In the genomic region with DNA sequence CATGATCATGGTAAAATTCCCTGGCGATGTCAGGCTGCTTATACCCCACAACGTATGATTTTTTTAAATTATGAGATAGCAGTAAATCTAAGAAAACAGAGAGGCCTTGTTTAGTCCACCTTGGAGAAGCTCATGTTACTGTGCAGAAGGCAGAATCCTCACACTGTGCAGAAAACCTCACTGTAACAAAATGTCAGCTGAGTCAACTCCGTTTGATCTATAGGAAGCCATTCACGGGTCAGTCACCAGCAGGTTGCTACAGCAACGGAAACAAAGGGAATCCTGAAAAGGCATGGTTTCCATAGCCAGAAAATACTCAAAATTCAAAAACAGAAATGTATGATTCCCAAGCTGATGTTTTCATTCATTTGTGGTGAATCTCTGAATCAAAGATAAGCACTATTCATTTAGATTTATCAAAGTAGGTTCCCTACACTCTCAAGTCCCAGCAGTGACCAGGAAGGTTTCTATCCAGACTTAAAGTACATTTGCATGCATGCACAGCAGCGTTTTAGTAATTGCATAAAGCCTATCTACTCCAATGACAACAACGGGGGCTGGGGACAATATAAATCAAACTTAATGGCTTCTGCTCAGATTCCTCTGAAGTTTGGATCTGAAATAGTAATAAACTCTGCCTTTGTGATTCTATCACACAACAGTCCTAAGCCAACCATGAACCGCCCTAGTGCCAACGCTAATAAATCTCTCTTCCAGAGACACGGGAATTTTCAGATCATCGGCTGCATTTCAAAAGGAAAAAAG, we compare ENCODE assay signal across 15 mouse cellular contexts. TPM values are rescaled to one million over a fixed set of nuclear protein-coding genes. Genes with fewer than 3 reads are reported as not detected.
A peak's percentile ranks its signal among the peaks of the same experiment; 100 is the strongest.
DNase-seq lines count a peak whose midpoint lies in the region; ATAC-seq and TF ChIP-seq lines count a peak whose summit lies in the region.
"Had no signal": no experiment of that assay in that cellular context is flagged by ENCODE, and none has a peak within 500 bp of the region (broad histone marks: within the 10 kb centered on the region; RNA-seq: fewer than 3 reads in every experiment).

No protein-coding gene starts in this region.

- no peaks in the 10 kb centered on the region for H3K27me3 ChIP-seq in hindbrain, postnatal 0 days (ENCODE audit: insufficient read depth, low read length)
- H3K27me3 ChIP-seq in neural tube, embryonic 11.5 days (ENCODE audit: control insufficient read depth, insufficient read depth, low read length) = no peaks in the 10 kb centered on the region
- H3K27me3 ChIP-seq: heart, embryonic 13.5 days; liver, embryonic 13.5 days had no signal

- no peak overlapping the region for H3K9ac ChIP-seq in hindbrain, postnatal 0 days (replicated peaks; ENCODE audit: low read length)
- peak overlapping the region; percentile 26; the same call in 1 of the 2 replicates for H3K9ac ChIP-seq in neural tube, embryonic 11.5 days (ENCODE audit: low read length)
- H3K9ac ChIP-seq: heart, embryonic 13.5 days; liver, embryonic 13.5 days had no signal

- intact Hi-C loops in gastrocnemius, adult 2 months (cut with DNase I) = no loop called here
- intact Hi-C loops in left cerebral cortex, adult 2 months (cut with DNase I) = loop anchor here (5.0 kb wide), 1 partner anchor 838 kb away; no protein-coding TSS in a partner anchor

- 0 out of 2 replicates have a peak, but pooled peaks cover 5% of the 10 kb centered on the region for H3K4me1 ChIP-seq in hindbrain, postnatal 0 days (ENCODE audit: insufficient read depth, low read length)
- H3K4me1 ChIP-seq in neural tube, embryonic 11.5 days (ENCODE audit: control insufficient read depth, insufficient read depth, low read length) = peaks cover 24% of the 10 kb centered on the region; the same call in 1 of the 2 replicates
- H3K4me1 ChIP-seq: liver, embryonic 13.5 days had no signal

- H3K9me3 ChIP-seq in hindbrain, postnatal 0 days (ENCODE audit: low read length) = no peaks in the 10 kb centered on the region
- H3K9me3 ChIP-seq in neural tube, embryonic 11.5 days (ENCODE audit: control insufficient read depth, low read length) = no peaks in the 10 kb centered on the region
- H3K9me3 ChIP-seq: G1E; heart, embryonic 13.5 days; liver, embryonic 13.5 days had no signal

- H3K4me2 ChIP-seq in hindbrain, postnatal 0 days (ENCODE audit: low read depth, low read length) = no peak overlapping the region
- H3K4me2 ChIP-seq in neural tube, embryonic 11.5 days (ENCODE audit: low read depth) = peak overlapping the region; percentile 16; the same call in 1 of the 2 replicates
- H3K4me2 ChIP-seq: heart, embryonic 13.5 days; liver, embryonic 13.5 days had no signal

- no peak for TF ChIP-seq CTCF in gastrocnemius, adult 2 months (IDR thresholded peaks at IDR 0.05)
- no peak for TF ChIP-seq CTCF in hindbrain, postnatal 0 days (IDR thresholded peaks at IDR 0.05; ENCODE audit: low read depth)
- no peak for TF ChIP-seq CTCF in left cerebral cortex, adult 2 months (IDR thresholded peaks at IDR 0.05)

- peak; percentile 70; the same call in 1 of the 2 replicates for ATAC-seq in hindbrain, postnatal 0 days
- peak; percentile 94 for ATAC-seq in neural tube, embryonic 11.5 days (ENCODE audit: insufficient read depth, low FRiP score, low TSS enrichment)

- no peak for DNase-seq in gastrocnemius, adult 2 months
- no peak for DNase-seq in gastrocnemius, postnatal 10 days
- DNase-seq in embryo, embryonic 11.5 days (ENCODE audit: low read depth, low spot score) = peak; percentile 51
- DNase-seq in hindbrain, postnatal 0 days (ENCODE audit: low spot score) = peak; percentile 38
- peak; percentile 64 for DNase-seq in neural tube, embryonic 11.5 days (ENCODE audit: low spot score)
- DNase-seq in left cerebral cortex, adult 18-20 months (ENCODE audit: low spot score in 2 of 2) = no peak
- no peak for DNase-seq in left cerebral cortex, adult 2 months (ENCODE audit: extremely low spot score in 1 of 2, low spot score in 2 of 2)
- no peak for DNase-seq in cerebellum, adult 8-10 months
- DNase-seq: layer of hippocampus, postnatal 36 days; liver, embryonic 13.5 days; lung, postnatal 4 days; right cerebral cortex, postnatal 4 days had no signal

- no peaks in the 10 kb centered on the region for H3K36me3 ChIP-seq in hindbrain, postnatal 0 days (ENCODE audit: insufficient read depth, low read length)
- no peaks in the 10 kb centered on the region for H3K36me3 ChIP-seq in neural tube, embryonic 11.5 days (ENCODE audit: control insufficient read depth, insufficient read depth, low read length)
- H3K36me3 ChIP-seq: G1E; liver, embryonic 13.5 days had no signal

- WGBS in hindbrain, postnatal 0 days = 27% methylated on average over 11 of the region's 11 CpGs
- 14% methylated on average over 11 of the region's 11 CpGs for WGBS in neural tube, embryonic 11.5 days

- H3K27ac ChIP-seq in gastrocnemius, adult 2 months = 0 out of 2 replicates have a peak overlapping the region, but pooled peaks have one; percentile 25
- H3K27ac ChIP-seq in hindbrain, postnatal 0 days = no peak overlapping the region
- H3K27ac ChIP-seq in neural tube, embryonic 11.5 days (ENCODE audit: low read depth, low read length) = peak overlapping the region; percentile 79
- no peak overlapping the region for H3K27ac ChIP-seq in left cerebral cortex, adult 2 months
- H3K27ac ChIP-seq: heart, embryonic 13.5 days; liver, embryonic 13.5 days had no signal

- H3K4me3 ChIP-seq in gastrocnemius, adult 2 months = no peak overlapping the region
- H3K4me3 ChIP-seq in hindbrain, postnatal 0 days (ENCODE audit: low read length) = no peak overlapping the region
- no peak overlapping the region for H3K4me3 ChIP-seq in neural tube, embryonic 11.5 days (ENCODE audit: low read depth, low read length)
- H3K4me3 ChIP-seq in left cerebral cortex, adult 2 months = no peak overlapping the region
- H3K4me3 ChIP-seq: heart, embryonic 13.5 days; liver, embryonic 13.5 days had no signal

RNA-seq across cellular contexts. Expression of gene Col12a1, which starts 28.7 kb away (rescaled TPM):
- 10 to 100 TPM in 1 of 2 experiments, 1 to 10 TPM in 1; 4.5 to 16.4 TPM for total RNA-seq in gastrocnemius, adult 2 months (2021)
- total RNA-seq in gastrocnemius, postnatal 10 days (2021) = 100 to 1,000 TPM in 1 of 2 experiments, 10 to 100 TPM in 1; 95.2 to 143 TPM
- 17.0 and 18.2 TPM in 2 replicates for total RNA-seq in hindbrain, postnatal 0 days (2014; rRNA removed)
- polyA plus RNA-seq in hindbrain, postnatal 0 days (2015; fragmentation: Nextera tagmentation; extraction: Ambion mirVana) = 5.9 and 6.9 TPM in 2 replicates
- polyA plus RNA-seq in neural tube, embryonic 11.5 days (2014; fragmentation: Nextera tagmentation; extraction: Ambion mirVana) = 19.9 and 24.2 TPM in 2 replicates
- total RNA-seq in left cerebral cortex, adult 18-20 months (2021) = 1 to 10 TPM; 5.3 to 6.1 TPM
- 1 to 10 TPM; 6.3 to 7.4 TPM for total RNA-seq in left cerebral cortex, adult 2 months (2021)
- total RNA-seq: neutrophil, adult 5-6 weeks had no signal

Comparison
In these comparisons a context has a peak if more than half of its experiments do, and no peak if none do; other contexts are left out.
1. DNase-seq: peak in embryo, embryonic 11.5 days (single experiment), hindbrain, postnatal 0 days (single experiment) and neural tube, embryonic 11.5 days (single experiment); none in gastrocnemius, adult 2 months (single experiment), gastrocnemius, postnatal 10 days (single experiment), left cerebral cortex, adult 18-20 months (0 of 2), left cerebral cortex, adult 2 months (0 of 2) and cerebellum, adult 8-10 months (single experiment).
2. H3K27ac ChIP-seq: peak in gastrocnemius, adult 2 months (single experiment) and neural tube, embryonic 11.5 days (single experiment); none in hindbrain, postnatal 0 days (single experiment) and left cerebral cortex, adult 2 months (single experiment).